Mouse (Mus musculus) thymus, postnatal 36 days (tissue): ENCODE measurements around the gene Gm20425.

Experiments
- DNase-seq, 2 experiments: peaks; one replicate each; pipeline ENCODE4 v3.0.0; 2022; ENCODE audit warnings: mixed read lengths in 2 of 2

The Gm20425 gene

GRCm38 (mm10) chr9:103230151-103230951, at the start of gene Gm20425, which contains the start of gene Trf:
Gene Gm20425, minus strand, starts transcription at chr9:103230307.
Gene Trf, minus strand, starts transcription at chr9:103230444.
- DNase-seq = peak; percentile 17 to 27

DNA sequence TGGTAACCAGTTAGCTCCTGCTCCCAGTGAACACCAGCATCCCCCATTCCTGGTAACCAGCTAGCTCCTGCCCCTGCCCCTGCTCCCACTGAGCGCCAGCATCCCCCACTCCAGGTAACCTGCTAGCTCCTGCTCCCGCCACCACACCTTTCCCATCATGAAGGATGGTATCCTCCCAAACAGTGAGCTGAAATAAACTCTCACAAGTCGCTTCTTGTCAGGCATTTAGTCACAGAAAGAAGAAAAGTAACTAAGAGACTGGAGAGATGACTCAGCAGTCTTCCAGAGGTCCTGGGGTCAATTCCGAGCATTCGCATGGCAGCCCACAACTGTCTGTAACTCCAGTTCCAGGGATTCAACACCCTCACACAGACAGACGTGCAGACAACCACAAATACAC, 46.8 kb upstream of the Gm20425 start:
- DNase-seq = no peak

- DNase-seq = no peak
Measured at GRCm38 (mm10) chr9:103275676-103276075, 45.6 kb upstream of the Gm20425 start.

- DNase-seq = no peak
Measured at GRCm38 (mm10) chr9:103274819-103275218, 44.7 kb upstream of the Gm20425 start.

- no peak for DNase-seq
Measured at GRCm38 (mm10) chr9:103271104-103271503, 41.0 kb upstream of the Gm20425 start.

GRCm38 (mm10) chr9:103265778-103266177, 35.7 kb upstream of the Gm20425 start:
- DNase-seq = no peak

- no peak for DNase-seq
Measured at GRCm38 (mm10) chr9:103252906-103253305, 22.8 kb upstream of the Gm20425 start.

GRCm38 (mm10) chr9:103248618-103249017, 18.5 kb upstream of the Gm20425 start:
- DNase-seq = no peak

- DNase-seq = no peak
Measured at GRCm38 (mm10) chr9:103246526-103247168, 16.5 kb upstream of the Gm20425 start.

GRCm38 (mm10) chr9:103243640-103244039, 13.5 kb upstream of the Gm20425 start:
- DNase-seq = no peak

DNA sequence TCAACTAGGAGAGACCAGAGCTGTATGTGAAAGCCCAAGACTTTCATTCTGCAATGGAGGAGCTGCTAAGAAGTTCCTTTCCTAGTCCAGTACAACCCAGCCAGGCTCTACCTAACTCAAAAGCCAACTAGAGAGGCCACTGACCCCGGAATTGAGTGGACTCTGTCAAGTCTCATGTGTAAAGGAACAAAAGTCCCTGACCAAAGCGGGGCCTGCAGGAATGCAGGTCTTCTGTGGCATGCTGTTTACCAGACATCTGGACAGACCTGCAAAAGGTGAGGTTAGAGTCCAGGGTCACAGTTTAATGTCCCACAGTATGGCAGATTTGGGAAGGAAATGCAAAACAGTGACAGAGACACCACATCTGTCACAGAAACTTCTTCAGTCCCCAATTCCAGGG, 11.1 kb upstream of the Gm20425 start:
- DNase-seq = no peak

- DNase-seq = no peak
Measured at GRCm38 (mm10) chr9:103239471-103239870, 9.4 kb upstream of the Gm20425 start.

- DNase-seq = no peak
Measured at GRCm38 (mm10) chr9:103234565-103235165, 4.6 kb upstream of the Gm20425 start.

DNA sequence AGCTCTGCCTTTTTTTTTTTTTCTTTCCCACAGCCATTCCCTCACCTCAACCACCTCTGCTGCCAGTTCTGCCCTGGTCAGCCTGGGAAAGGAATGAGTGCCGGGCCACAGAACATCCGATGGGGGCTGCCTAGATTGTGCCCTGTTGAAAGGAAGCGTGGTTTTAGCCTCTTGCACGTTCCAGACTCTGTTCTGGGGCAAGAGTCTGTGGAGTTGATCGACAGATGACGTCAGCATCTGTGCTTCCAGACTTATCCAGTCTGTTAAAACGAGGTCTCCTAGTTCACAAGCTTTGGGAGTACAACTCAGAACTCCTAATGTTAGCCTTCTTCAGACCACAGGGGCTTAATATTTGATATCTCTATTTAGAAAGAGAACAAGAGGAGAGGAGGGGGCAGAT, 4.0 kb upstream of the Gm20425 start:
- no peak for DNase-seq

GRCm38 (mm10) chr9:103233006-103233395, 2.9 kb upstream of the Gm20425 start:
- peak; percentile 64 to 77 for DNase-seq

GRCm38 (mm10) chr9:103232232-103233005, 2.3 kb upstream of the Gm20425 start:
- no peak for DNase-seq

DNA sequence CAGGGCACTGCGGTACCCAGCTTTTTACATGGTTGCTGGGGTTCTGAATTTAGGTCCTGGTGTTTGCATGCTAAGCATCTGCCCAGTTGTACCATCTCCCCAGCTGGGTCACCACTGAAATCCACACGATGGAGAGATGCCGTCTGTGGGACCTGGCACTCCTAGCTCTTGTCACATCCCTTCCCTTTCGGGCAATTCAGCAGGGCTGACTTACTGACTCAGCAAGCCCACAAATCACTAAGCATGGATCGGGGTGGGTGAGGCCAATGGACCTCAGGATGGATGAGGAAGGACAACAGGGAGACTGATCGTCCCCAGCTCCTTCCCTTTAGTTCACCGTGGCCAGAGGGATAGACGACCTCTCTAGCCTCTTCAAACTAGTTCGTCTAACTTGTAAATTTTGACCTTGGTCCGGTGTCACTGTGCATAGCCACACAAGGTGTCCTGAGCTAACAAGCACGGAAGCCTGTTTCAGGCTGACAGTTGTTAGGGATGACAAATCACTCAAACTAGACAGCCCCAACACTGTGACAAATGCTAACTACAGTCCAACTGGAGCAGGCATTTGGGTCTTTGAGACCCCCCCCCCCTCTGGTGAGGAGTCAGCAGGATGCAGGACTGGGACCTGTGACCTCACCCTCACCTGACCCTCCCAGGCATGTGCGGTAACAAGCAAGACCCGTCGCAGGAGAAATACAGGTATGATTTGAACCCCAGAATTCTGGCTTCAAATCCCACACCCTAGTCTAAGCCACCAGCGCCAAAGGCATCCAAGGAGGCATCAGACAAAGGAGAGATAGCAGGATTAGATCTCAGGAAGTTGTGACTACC, 855 bp downstream of the Gm20425 start:
- DNase-seq = no peak

GRCm38 (mm10) chr9:103228370-103229003, 1.6 kb downstream of the Gm20425 start:
- no peak for DNase-seq

DNA sequence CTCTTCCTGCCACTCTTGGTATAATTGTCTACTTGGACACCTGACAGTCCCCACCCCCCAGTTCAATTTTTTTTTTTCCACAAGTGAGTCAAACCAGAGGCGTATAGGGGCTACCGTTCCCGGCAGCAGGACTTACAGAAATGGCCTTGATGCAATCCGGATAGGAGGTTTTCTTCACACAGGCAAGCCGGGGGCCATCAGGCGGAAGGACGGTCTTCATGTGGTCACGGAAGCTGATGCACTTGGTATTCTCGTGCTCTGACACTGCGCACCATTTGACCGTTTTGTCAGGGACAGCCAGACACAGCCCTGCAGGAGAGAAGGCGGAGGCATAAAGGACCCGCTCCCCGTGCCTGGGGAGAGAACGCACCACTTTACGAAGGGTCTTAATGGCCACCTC, 2.3 kb downstream of the Gm20425 start:
- no peak for DNase-seq

GRCm38 (mm10) chr9:103226806-103227205, 3.3 kb downstream of the Gm20425 start:
- DNase-seq = no peak

DNA sequence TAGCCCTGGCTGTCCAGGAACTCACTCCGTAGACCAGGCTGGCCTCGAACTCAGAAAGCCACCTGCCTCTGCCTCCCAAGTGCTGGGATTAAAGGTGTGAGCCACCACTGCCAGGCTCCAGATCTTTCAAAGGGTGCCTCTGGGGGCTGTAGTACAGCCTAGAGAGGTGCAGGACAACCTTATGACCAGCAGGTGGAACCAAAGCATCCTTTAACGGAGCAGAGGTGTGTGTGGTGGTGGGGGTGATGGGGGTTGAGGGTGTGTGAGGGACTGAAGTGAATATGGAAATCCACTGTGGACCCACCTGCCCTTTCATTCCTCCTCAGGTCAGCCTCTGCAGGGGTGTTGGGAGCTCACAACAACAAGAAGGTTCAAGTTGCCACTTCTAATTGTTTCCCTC, 4.6 kb downstream of the Gm20425 start:
- peak; percentile 38 to 46 for DNase-seq

DNA sequence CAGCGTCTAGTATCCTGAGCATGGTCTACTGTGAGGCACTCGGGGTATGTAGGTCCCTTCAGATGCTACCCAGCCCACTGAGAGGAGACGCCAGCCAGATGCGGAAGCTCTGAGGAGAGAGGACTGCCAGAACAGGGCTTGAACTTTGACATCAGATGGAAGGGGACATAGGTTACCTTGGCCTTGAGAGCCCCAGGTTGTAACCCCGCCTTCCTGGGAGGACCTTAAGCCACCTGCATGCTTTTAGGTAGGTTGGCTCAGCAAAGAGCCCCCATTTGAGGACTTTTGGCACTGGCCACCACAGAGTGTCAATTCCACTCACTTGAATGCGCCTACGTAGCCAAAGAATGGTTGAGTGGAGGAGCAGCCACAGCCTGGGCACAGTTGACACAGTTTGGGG, 5.4 kb downstream of the Gm20425 start:
- no peak for DNase-seq
